Mouse (Mus musculus): Measurements from ENCODE around the gene Ubtd1. TPM values are rescaled to one million over a fixed set of nuclear protein-coding genes. Genes with fewer than 3 reads are reported as not detected.

Ubtd1 gene
- polyA plus RNA-seq, 1 experiment, result not detected

- Histone ChIP-seq H3K4me3 (ENCODE audit: insufficient read depth, low read depth, low read length) (no peak overlapping the region), H3K27ac (ENCODE audit: insufficient read depth, low read depth, low read length) (no peak overlapping the region), H3K4me1 (ENCODE audit: control insufficient read depth, insufficient read depth, low read length) (peaks cover 49% of the 10 kb centered on the region)
- WGBS, result 86% methylated on average over 3 of the region's 3 CpGs
- TF ChIP-seq POLR2A (IDR thresholded peaks at IDR 0.05; ENCODE audit: insufficient read depth, low read depth, low read length) (no peak), CTCF (IDR thresholded peaks at IDR 0.05; ENCODE audit: insufficient read depth, low read depth, low read length) (no peak)
Observed at GRCm38 (mm10) chr19:42014231-42014825, 32.8 kb downstream of the Ubtd1 start.

DNA sequence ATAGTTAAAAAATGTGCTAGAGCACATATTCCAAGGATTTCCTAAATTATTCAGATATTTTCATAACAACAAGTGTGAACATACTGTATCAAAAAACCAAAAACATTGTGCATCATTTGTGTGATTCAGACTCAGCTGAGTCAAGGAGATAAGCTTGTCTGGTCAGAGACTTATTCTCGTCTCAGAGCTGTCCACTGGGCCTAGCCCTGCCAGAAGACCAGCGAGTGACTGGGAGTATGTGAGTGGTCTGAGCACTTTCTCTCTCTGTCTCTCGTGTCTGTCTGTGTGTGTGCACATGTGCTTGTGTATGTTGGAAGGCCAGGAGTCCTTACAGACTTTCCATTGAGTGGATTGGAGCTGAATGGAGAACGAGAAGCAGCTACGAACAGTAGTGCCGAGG, 33.4 kb downstream of the Ubtd1 start:
- Histone ChIP-seq H3K4me1 (ENCODE audit: control insufficient read depth, insufficient read depth, low read length) (peaks cover 51% of the 10 kb centered on the region), H3K27ac (ENCODE audit: insufficient read depth, low read depth, low read length) (no peak overlapping the region), H3K4me3 (ENCODE audit: insufficient read depth, low read depth, low read length) (no peak overlapping the region)
- 91% methylated on average over 6 of the region's 6 CpGs for WGBS
- no peak for TF ChIP-seq CTCF (IDR thresholded peaks at IDR 0.05; ENCODE audit: insufficient read depth, low read depth, low read length)
- no peak for TF ChIP-seq POLR2A (IDR thresholded peaks at IDR 0.05; ENCODE audit: insufficient read depth, low read depth, low read length)

DNA sequence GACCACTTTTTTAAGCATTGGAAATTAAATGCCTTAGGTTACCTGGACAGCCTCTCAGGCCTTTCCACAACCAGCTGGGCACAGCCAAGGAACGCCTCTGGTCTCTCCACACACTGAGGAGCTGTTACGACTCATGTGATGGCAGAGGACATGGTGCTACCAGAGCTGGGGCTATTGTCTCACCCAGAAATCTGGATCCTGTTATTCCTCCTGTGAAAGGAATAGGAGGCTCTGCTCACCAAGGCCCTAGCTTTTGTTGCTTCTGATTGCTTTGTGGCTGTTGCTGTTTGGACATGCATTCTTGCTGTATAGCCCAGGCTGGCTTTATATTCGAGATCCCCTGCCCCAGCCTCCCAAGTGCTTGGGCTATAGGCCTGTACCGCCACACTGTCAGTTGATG, 34.7 kb downstream of the Ubtd1 start:
- peak overlapping the region; percentile 70 for H3K27ac ChIP-seq (ENCODE audit: insufficient read depth, low read depth, low read length)
- WGBS, result 66% methylated on average over 4 of the region's 4 CpGs
- peaks cover 40% of the 10 kb centered on the region for H3K4me1 ChIP-seq (ENCODE audit: control insufficient read depth, insufficient read depth, low read length)

DNA sequence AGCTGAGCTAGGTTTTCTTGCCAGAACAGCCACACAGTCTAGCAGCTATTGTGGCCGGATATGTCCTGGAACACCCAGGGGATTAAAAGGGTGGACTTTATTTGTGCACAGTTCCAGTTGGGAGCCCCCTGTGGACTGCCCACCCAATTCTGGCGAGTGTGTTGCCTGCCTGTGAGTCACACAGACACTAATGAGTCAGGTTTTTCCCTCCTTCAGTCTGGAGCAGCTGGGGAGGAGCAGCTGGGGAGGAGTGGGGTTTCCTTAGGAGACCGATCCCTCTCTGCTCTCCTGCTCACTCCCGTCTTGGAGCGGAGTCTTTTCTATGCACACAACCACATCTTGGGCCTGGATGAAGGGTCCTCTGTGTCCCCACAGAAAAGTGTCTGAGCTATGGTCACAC, 35.3 kb downstream of the Ubtd1 start:
- 9% methylated on average over 5 of the region's 5 CpGs for WGBS
- Histone ChIP-seq H3K27ac (ENCODE audit: insufficient read depth, low read depth, low read length) (peak overlapping the region; percentile 96), H3K4me3 (ENCODE audit: insufficient read depth, low read depth, low read length) (no peak overlapping the region; the same call in 1 of the 2 replicates), H3K4me1 (ENCODE audit: control insufficient read depth, insufficient read depth, low read length) (peaks cover 37% of the 10 kb centered on the region)
- no peak for TF ChIP-seq POLR2A (IDR thresholded peaks at IDR 0.05; ENCODE audit: insufficient read depth, low read depth, low read length)
- no peak for TF ChIP-seq CTCF (IDR thresholded peaks at IDR 0.05; ENCODE audit: insufficient read depth, low read depth, low read length)

More for the DNA sequence above, 34.7 kb downstream of the Ubtd1 start:
- TF ChIP-seq CTCF (IDR thresholded peaks at IDR 0.05; ENCODE audit: insufficient read depth, low read depth, low read length), result no peak
- no peak for TF ChIP-seq POLR2A (IDR thresholded peaks at IDR 0.05; ENCODE audit: insufficient read depth, low read depth, low read length)
- no peak overlapping the region for H3K4me3 ChIP-seq (ENCODE audit: insufficient read depth, low read depth, low read length)

DNA sequence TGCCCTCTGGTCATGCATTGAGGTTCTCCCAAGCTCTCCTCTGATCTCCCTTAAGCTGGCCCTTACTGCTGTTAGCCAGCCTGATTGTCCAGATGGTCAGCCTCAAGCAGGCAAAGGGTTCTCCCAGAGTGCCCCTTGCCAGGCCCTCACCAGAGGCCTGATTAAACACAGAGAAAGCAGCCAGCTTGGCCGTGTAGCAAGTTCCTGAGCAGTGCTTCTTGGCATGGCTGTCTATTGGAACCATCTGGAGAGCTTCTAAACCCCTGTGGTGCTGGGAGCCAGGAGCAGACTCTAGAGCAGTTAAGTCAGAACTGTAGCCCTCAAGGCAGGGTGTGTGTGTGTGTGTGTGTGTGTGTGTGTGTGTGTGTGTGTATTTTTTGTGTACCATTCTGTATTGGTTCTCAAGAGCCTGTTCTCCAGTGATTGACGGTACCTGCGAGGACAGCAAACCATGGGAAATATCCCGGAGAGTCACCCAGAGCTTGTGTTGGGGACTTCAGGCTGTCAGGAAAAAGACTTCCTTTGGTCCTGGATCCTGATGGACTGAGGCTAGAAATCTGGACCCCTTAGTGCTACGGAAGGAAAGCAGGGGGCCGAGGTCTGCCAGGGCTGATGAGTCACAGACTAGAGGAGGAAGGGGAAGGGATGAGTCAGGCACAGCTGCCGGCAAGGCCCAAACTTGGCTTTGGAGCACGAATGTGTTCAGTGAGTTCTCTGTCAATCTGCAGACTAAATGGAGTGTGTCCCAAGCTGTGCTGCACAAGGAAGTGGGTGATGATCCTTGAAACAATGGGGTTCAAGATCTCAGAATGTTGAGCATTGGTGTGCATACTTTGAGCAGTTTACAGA, 36.1 kb downstream of the Ubtd1 start:
- peak overlapping the region; percentile 96 for H3K27ac ChIP-seq (ENCODE audit: insufficient read depth, low read depth, low read length)
- H3K4me3 ChIP-seq (ENCODE audit: insufficient read depth, low read depth, low read length), result no peak overlapping the region
- peaks cover 35% of the 10 kb centered on the region for H3K4me1 ChIP-seq (ENCODE audit: control insufficient read depth, insufficient read depth, low read length)
- WGBS, result 33% methylated on average over 8 of the region's 8 CpGs
- TF ChIP-seq CTCF (IDR thresholded peaks at IDR 0.05; ENCODE audit: insufficient read depth, low read depth, low read length) (no peak), POLR2A (IDR thresholded peaks at IDR 0.05; ENCODE audit: insufficient read depth, low read depth, low read length) (no peak)

DNA sequence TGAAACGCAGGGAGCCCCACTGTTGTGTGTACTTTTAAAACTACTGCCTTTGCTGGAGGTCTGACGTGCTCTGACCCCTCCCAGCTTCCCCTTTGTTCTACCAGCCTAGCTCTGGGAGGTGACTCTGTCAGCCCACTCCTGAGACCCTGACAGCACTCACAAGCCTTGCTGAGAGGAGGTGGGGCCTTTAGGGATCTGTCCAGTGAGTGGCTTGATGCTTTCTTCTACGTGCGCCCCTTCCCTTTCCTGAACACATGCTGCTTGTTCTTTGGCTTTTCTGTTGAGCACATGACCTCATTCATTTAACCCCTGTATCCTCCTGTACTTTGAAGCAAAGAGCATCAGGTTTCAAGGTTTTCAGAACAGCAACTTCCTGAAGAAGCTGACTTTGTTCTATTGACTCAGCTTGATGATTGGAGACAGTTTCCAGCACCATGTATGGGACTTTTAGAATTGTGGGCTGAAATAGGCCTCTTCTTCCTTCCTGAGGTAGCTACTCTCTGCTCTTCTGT, 37.5 kb downstream of the Ubtd1 start:
- WGBS, result 57% methylated on average over 4 of the region's 4 CpGs
- no peak for TF ChIP-seq POLR2A (IDR thresholded peaks at IDR 0.05; ENCODE audit: insufficient read depth, low read depth, low read length)
- no peak for TF ChIP-seq CTCF (IDR thresholded peaks at IDR 0.05; ENCODE audit: insufficient read depth, low read depth, low read length)
- peaks cover 41% of the 10 kb centered on the region for H3K4me1 ChIP-seq (ENCODE audit: control insufficient read depth, insufficient read depth, low read length)
- H3K4me3 ChIP-seq (ENCODE audit: insufficient read depth, low read depth, low read length), result no peak overlapping the region
- peak overlapping the region; percentile 86 for H3K27ac ChIP-seq (ENCODE audit: insufficient read depth, low read depth, low read length)

DNA sequence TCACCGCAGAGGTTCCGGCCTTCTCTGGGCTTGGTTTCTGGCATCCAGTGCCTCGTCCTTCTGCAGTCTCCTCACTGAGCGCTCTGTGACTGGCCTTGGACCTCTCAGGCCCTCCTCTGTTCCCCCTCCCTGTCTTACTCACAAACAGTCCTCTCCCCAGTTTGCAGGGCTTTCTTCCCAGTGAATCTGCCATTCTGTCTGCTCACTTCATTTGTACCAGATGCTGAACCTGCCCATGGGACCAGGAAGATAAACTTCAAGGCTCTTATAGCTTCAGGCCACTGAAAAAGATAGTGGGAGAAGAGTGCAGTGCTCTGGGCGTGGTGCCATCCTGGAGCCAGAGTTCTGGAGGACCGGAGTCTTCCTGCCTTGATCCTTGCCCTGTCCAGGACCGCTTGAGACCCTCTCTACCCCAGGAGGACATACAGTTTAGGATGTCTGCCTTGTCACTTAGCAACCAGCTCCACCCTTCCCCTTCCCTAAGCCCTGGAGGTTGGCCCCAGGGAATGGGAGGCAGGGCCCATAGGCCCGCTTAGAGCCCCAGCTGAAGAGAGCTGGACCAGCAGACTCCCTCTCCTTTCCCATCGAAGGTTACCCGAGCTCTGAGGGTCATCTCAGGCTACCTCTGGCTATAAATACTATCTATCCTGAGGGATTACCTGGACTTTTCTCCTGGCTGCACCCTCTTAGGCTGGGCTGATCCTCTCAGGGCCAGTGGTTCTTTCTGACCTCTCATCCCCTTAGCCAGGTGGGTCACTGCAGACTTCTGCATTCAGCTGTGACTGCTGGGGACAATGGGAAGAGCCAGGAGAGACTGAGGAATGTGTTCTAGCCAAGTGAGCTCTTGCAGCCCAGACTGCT, 40.3 kb downstream of the Ubtd1 start:
- Histone ChIP-seq H3K4me1 (ENCODE audit: control insufficient read depth, insufficient read depth, low read length) (peaks cover 26% of the 10 kb centered on the region), H3K4me3 (ENCODE audit: insufficient read depth, low read depth, low read length) (no peak overlapping the region), H3K27ac (ENCODE audit: insufficient read depth, low read depth, low read length) (no peak overlapping the region)
- TF ChIP-seq CTCF (IDR thresholded peaks at IDR 0.05; ENCODE audit: insufficient read depth, low read depth, low read length), result no peak
- TF ChIP-seq POLR2A (IDR thresholded peaks at IDR 0.05; ENCODE audit: insufficient read depth, low read depth, low read length), result no peak
- 77% methylated on average over 10 of the region's 10 CpGs for WGBS

GRCm38 (mm10) chr19:42022542-42022848, 40.9 kb downstream of the Ubtd1 start:
- peaks cover 20% of the 10 kb centered on the region for H3K4me1 ChIP-seq (ENCODE audit: control insufficient read depth, insufficient read depth, low read length)
- 80% methylated on average over 2 of the region's 2 CpGs for WGBS
- TF ChIP-seq POLR2A (IDR thresholded peaks at IDR 0.05; ENCODE audit: insufficient read depth, low read depth, low read length) (no peak), CTCF (IDR thresholded peaks at IDR 0.05; ENCODE audit: insufficient read depth, low read depth, low read length) (no peak)
- H3K4me3 ChIP-seq (ENCODE audit: insufficient read depth, low read depth, low read length), result no peak overlapping the region
- no peak overlapping the region for H3K27ac ChIP-seq (ENCODE audit: insufficient read depth, low read depth, low read length)

All from olfactory bulb, adult 2 months (tissue).